Mouse (Mus musculus): Measurements from ENCODE around the gene Sirt2. TPM values are rescaled to one million over a fixed set of nuclear protein-coding genes. Genes with fewer than 3 reads are reported as not detected.
A peak's percentile ranks its signal among the peaks of the same experiment; 100 is the strongest.

Gene Sirt2
- polyA plus RNA-seq, 1 experiment from 2014 or later, result 125 TPM

- Histone ChIP-seq H3K27me3 (no peaks in the 10 kb centered on the region), H3K4me3 (peak overlapping the region; percentile 73), H3K9ac (peak overlapping the region; percentile 92), H3K27ac (replicated peaks) (peak overlapping the region; percentile 98), H3K4me2 (peak overlapping the region; percentile 80), H3K9me3 (no peaks in the 10 kb centered on the region), H3K36me3 (peaks cover 37% of the 10 kb centered on the region), H3K4me1 (replicated peaks) (peaks cover 55% of the 10 kb centered on the region)
- no peak for ATAC-seq (ENCODE audit: low FRiP score, low read depth)
- 17% methylated on average over 7 of the region's 7 CpGs for WGBS
Measured at GRCm38 (mm10) chr7:28811640-28812275, 45.2 kb downstream of the Sirt2 start.

- WGBS, result 77% methylated on average over 4 of the region's 4 CpGs
Measured at GRCm38 (mm10) chr7:28812436-28812835, 45.9 kb downstream of the Sirt2 start.

GRCm38 (mm10) chr7:28812949-28813348 lies 46.4 kb downstream of the Sirt2 start:
- Histone ChIP-seq H3K36me3 (peaks cover 48% of the 10 kb centered on the region), H3K27ac (replicated peaks) (no peak overlapping the region; the same call in 1 of the 2 replicates), H3K27me3 (no peaks in the 10 kb centered on the region), H3K9ac (no peak overlapping the region), H3K4me3 (peak overlapping the region; percentile 73; the same call in 1 of the 2 replicates), H3K4me1 (replicated peaks) (peaks cover 60% of the 10 kb centered on the region), H3K9me3 (no peaks in the 10 kb centered on the region), H3K4me2 (peak overlapping the region; percentile 80)
- no peak for ATAC-seq (ENCODE audit: low FRiP score, low read depth)
- WGBS, result 82% methylated on average over 5 of the region's 5 CpGs

More at GRCm38 (mm10) chr7:28812436-28812835, 45.9 kb downstream of the Sirt2 start:
- no peak for ATAC-seq (ENCODE audit: low FRiP score, low read depth)
- Histone ChIP-seq H3K4me3 (peak overlapping the region; percentile 73), H3K27ac (replicated peaks) (no peak overlapping the region), H3K36me3 (peaks cover 44% of the 10 kb centered on the region), H3K4me2 (peak overlapping the region; percentile 80), H3K9me3 (no peaks in the 10 kb centered on the region), H3K4me1 (replicated peaks) (peaks cover 61% of the 10 kb centered on the region), H3K27me3 (no peaks in the 10 kb centered on the region), H3K9ac (peak overlapping the region; percentile 92; the same call in 1 of the 2 replicates)

- H3K4me1 ChIP-seq (replicated peaks), result peaks cover 55% of the 10 kb centered on the region
- 89% methylated on average over 5 of the region's 5 CpGs for WGBS
Measured at GRCm38 (mm10) chr7:28814306-28815034, 47.9 kb downstream of the Sirt2 start.

GRCm38 (mm10) chr7:28815230-28815629 lies 48.7 kb downstream of the Sirt2 start:
- H3K36me3 ChIP-seq, result peaks cover 69% of the 10 kb centered on the region
- H3K27ac ChIP-seq (replicated peaks), result no peak overlapping the region
- H3K4me1 ChIP-seq (replicated peaks), result peaks cover 63% of the 10 kb centered on the region
- WGBS, result 92% methylated on average over 9 of the region's 9 CpGs
- no peak for ATAC-seq (ENCODE audit: low FRiP score, low read depth)
- H3K4me2 ChIP-seq, result no peak overlapping the region
- no peak overlapping the region for H3K9ac ChIP-seq
- no peaks in the 10 kb centered on the region for H3K9me3 ChIP-seq
- H3K4me3 ChIP-seq, result no peak overlapping the region
- H3K27me3 ChIP-seq, result no peaks in the 10 kb centered on the region

More at GRCm38 (mm10) chr7:28814306-28815034, 47.9 kb downstream of the Sirt2 start:
- Histone ChIP-seq H3K9me3 (no peaks in the 10 kb centered on the region), H3K4me2 (no peak overlapping the region), H3K9ac (no peak overlapping the region), H3K36me3 (peaks cover 61% of the 10 kb centered on the region), H3K27ac (replicated peaks) (no peak overlapping the region), H3K27me3 (no peaks in the 10 kb centered on the region), H3K4me3 (no peak overlapping the region)
- ATAC-seq (ENCODE audit: low FRiP score, low read depth), result no peak

GRCm38 (mm10) chr7:28816201-28816600 lies 49.7 kb downstream of the Sirt2 start:
- H3K4me2 ChIP-seq, result no peak overlapping the region
- H3K27me3 ChIP-seq, result no peaks in the 10 kb centered on the region
- no peak overlapping the region for H3K27ac ChIP-seq (replicated peaks)
- 82% methylated on average over 9 of the region's 9 CpGs for WGBS
- H3K9ac ChIP-seq, result no peak overlapping the region
- no peak overlapping the region for H3K4me3 ChIP-seq
- no peaks in the 10 kb centered on the region for H3K9me3 ChIP-seq
- ATAC-seq (ENCODE audit: low FRiP score, low read depth), result no peak
- peaks cover 72% of the 10 kb centered on the region for H3K4me1 ChIP-seq (replicated peaks)
- peaks cover 79% of the 10 kb centered on the region for H3K36me3 ChIP-seq

- no peak for ATAC-seq (ENCODE audit: low FRiP score, low read depth)
- H3K27me3 ChIP-seq, result no peaks in the 10 kb centered on the region
- peaks cover 73% of the 10 kb centered on the region for H3K4me1 ChIP-seq (replicated peaks)
- no peak overlapping the region for H3K4me3 ChIP-seq
- no peak overlapping the region for H3K4me2 ChIP-seq
- WGBS, result 89% methylated on average over 10 of the region's 10 CpGs
- H3K27ac ChIP-seq (replicated peaks), result no peak overlapping the region
- H3K36me3 ChIP-seq, result peaks cover 85% of the 10 kb centered on the region
- no peaks in the 10 kb centered on the region for H3K9me3 ChIP-seq
- no peak overlapping the region for H3K9ac ChIP-seq
Measured at GRCm38 (mm10) chr7:28816920-28817319, 50.4 kb downstream of the Sirt2 start.

GRCm38 (mm10) chr7:28817524-28817923 lies 51.0 kb downstream of the Sirt2 start:
- Histone ChIP-seq H3K27ac (replicated peaks) (no peak overlapping the region), H3K9ac (no peak overlapping the region), H3K9me3 (no peaks in the 10 kb centered on the region), H3K4me3 (no peak overlapping the region), H3K36me3 (peaks cover 91% of the 10 kb centered on the region), H3K4me1 (replicated peaks) (peaks cover 71% of the 10 kb centered on the region), H3K4me2 (no peak overlapping the region), H3K27me3 (no peaks in the 10 kb centered on the region)
- WGBS, result 62% methylated on average over 6 of the region's 6 CpGs
- ATAC-seq (ENCODE audit: low FRiP score, low read depth), result no peak

GRCm38 (mm10) chr7:28817957-28818356 lies 51.4 kb downstream of the Sirt2 start:
- Histone ChIP-seq H3K4me3 (no peak overlapping the region), H3K36me3 (peaks cover 92% of the 10 kb centered on the region), H3K27ac (replicated peaks) (no peak overlapping the region), H3K4me2 (no peak overlapping the region), H3K27me3 (no peaks in the 10 kb centered on the region), H3K9ac (no peak overlapping the region), H3K9me3 (no peaks in the 10 kb centered on the region), H3K4me1 (replicated peaks) (peaks cover 67% of the 10 kb centered on the region)
- ATAC-seq (ENCODE audit: low FRiP score, low read depth), result no peak
- 79% methylated on average over 4 of the region's 4 CpGs for WGBS

GRCm38 (mm10) chr7:28818436-28818835 lies 51.9 kb downstream of the Sirt2 start:
- no peaks in the 10 kb centered on the region for H3K9me3 ChIP-seq
- peaks cover 88% of the 10 kb centered on the region for H3K36me3 ChIP-seq
- no peak overlapping the region for H3K27ac ChIP-seq (replicated peaks)
- WGBS, result 81% methylated on average over 18 of the region's 18 CpGs
- ATAC-seq (ENCODE audit: low FRiP score, low read depth), result no peak
- H3K27me3 ChIP-seq, result no peaks in the 10 kb centered on the region
- no peak overlapping the region for H3K4me2 ChIP-seq
- peaks cover 62% of the 10 kb centered on the region for H3K4me1 ChIP-seq (replicated peaks)
- H3K9ac ChIP-seq, result no peak overlapping the region
- no peak overlapping the region for H3K4me3 ChIP-seq

- Histone ChIP-seq H3K27ac (replicated peaks) (no peak overlapping the region), H3K36me3 (peaks cover 82% of the 10 kb centered on the region), H3K4me2 (no peak overlapping the region), H3K9me3 (no peaks in the 10 kb centered on the region), H3K4me3 (no peak overlapping the region), H3K9ac (no peak overlapping the region), H3K27me3 (no peaks in the 10 kb centered on the region), H3K4me1 (replicated peaks) (peaks cover 58% of the 10 kb centered on the region)
- no peak for ATAC-seq (ENCODE audit: low FRiP score, low read depth)
- WGBS, result 80% methylated on average over 4 of the region's 4 CpGs
Measured at GRCm38 (mm10) chr7:28818861-28819452, 52.4 kb downstream of the Sirt2 start.

GRCm38 (mm10) chr7:28819571-28819970 lies 53.0 kb downstream of the Sirt2 start:
- peaks cover 56% of the 10 kb centered on the region for H3K4me1 ChIP-seq (replicated peaks)
- no peak overlapping the region for H3K9ac ChIP-seq
- H3K4me2 ChIP-seq, result no peak overlapping the region
- 0 out of 2 replicates have a peak overlapping the region, but pooled peaks have one; percentile 33 for H3K27ac ChIP-seq (replicated peaks)
- no peaks in the 10 kb centered on the region for H3K27me3 ChIP-seq
- peaks cover 76% of the 10 kb centered on the region for H3K36me3 ChIP-seq
- no peak for ATAC-seq (ENCODE audit: low FRiP score, low read depth)
- WGBS, result 74% methylated on average over 4 of the region's 4 CpGs
- no peak overlapping the region for H3K4me3 ChIP-seq
- no peaks in the 10 kb centered on the region for H3K9me3 ChIP-seq

Data from hindbrain, embryonic 15.5 days (tissue).